9 mouse cellular contexts compared by ENCODE assay signal in genomic region chr3:103172615-103173014, GRCm38 (mm10). TPM values are rescaled to one million over a fixed set of nuclear protein-coding genes. Genes with fewer than 3 reads are reported as not detected.
A peak's percentile ranks its signal among the peaks of the same experiment; 100 is the strongest.
DNase-seq lines count a peak whose midpoint lies in the region; ATAC-seq lines count a peak whose summit lies in the region.
"Had no signal": no experiment of that assay in that cellular context is flagged by ENCODE, and none has a peak within 500 bp of the region (broad histone marks: within the 10 kb centered on the region; RNA-seq: fewer than 3 reads in every experiment).

No protein-coding gene starts in this region.

- WGBS in heart, embryonic 14.5 days, result 61% methylated on average over 5 of the region's 5 CpGs
- WGBS in hindbrain, embryonic 15.5 days, result 62% methylated on average over 5 of the region's 5 CpGs
- 61% methylated on average over 5 of the region's 5 CpGs for WGBS in midbrain, embryonic 13.5 days

- ATAC-seq in heart, embryonic 14.5 days (ENCODE audit: insufficient number of reproducible peaks, insufficient read depth, low FRiP score, low read depth), result no peak
- ATAC-seq in hindbrain, embryonic 15.5 days (ENCODE audit: low FRiP score, low read depth), result no peak
- no peak for ATAC-seq in midbrain, embryonic 13.5 days
- ATAC-seq in activated CD4-positive, CD25-positive, alpha-beta regulatory T cell, adult 4 months, result no peak

- peaks cover 48% of the 10 kb centered on the region for H3K36me3 ChIP-seq in heart, embryonic 14.5 days (ENCODE audit: control insufficient read depth, insufficient read depth, low read length)
- H3K36me3 ChIP-seq in hindbrain, embryonic 15.5 days, result peaks cover 30% of the 10 kb centered on the region
- peaks cover 38% of the 10 kb centered on the region for H3K36me3 ChIP-seq in midbrain, embryonic 13.5 days

- no peak overlapping the region for H3K27ac ChIP-seq in heart, embryonic 14.5 days (replicated peaks in 1 of 2; ENCODE audit: control insufficient read depth in 1 of 2, insufficient read depth in 1 of 2, low read depth in 2 of 2, low read length in 2 of 2)
- no peak overlapping the region for H3K27ac ChIP-seq in hindbrain, embryonic 15.5 days (replicated peaks)
- H3K27ac ChIP-seq in midbrain, embryonic 13.5 days, result no peak overlapping the region

- no peak for DNase-seq in heart, adult 11 months
- DNase-seq in MN1 (ENCODE audit: low spot score), result peak; percentile 25
- no peak for DNase-seq in urinary bladder, postnatal 14 days (ENCODE audit: low spot score)
- DNase-seq in layer of hippocampus, postnatal 36 days, result no peak
- DNase-seq: thymus, postnatal 36 days had no signal

- peak overlapping the region in 1 of 2 experiments; percentile 72; a peak in 2 of 4 replicates for H3K4me3 ChIP-seq in heart, embryonic 14.5 days (ENCODE audit: control insufficient read depth in 1 of 2, insufficient read depth in 1 of 2, low read depth in 1 of 2, low read length in 2 of 2)
- peak overlapping the region; percentile 88 for H3K4me3 ChIP-seq in hindbrain, embryonic 15.5 days
- peak overlapping the region; percentile 91 for H3K4me3 ChIP-seq in midbrain, embryonic 13.5 days (replicated peaks)

- H3K4me2 ChIP-seq in heart, embryonic 14.5 days (ENCODE audit: low read length), result peak overlapping the region; percentile 79
- peak overlapping the region; percentile 71 for H3K4me2 ChIP-seq in hindbrain, embryonic 15.5 days
- H3K4me2 ChIP-seq in midbrain, embryonic 13.5 days (replicated peaks), result peak overlapping the region; percentile 85

- H3K27me3 ChIP-seq in heart, embryonic 14.5 days (ENCODE audit: control insufficient read depth, insufficient read depth, low read length), result no peaks in the 10 kb centered on the region
- no peaks in the 10 kb centered on the region for H3K27me3 ChIP-seq in hindbrain, embryonic 15.5 days
- H3K27me3 ChIP-seq in midbrain, embryonic 13.5 days, result no peaks in the 10 kb centered on the region

- peaks cover 4 to 8% of the 10 kb centered on the region in 2 experiments; a peak in 2 of 4 replicates for H3K4me1 ChIP-seq in heart, embryonic 14.5 days (ENCODE audit: control insufficient read depth in 2 of 2, insufficient read depth in 2 of 2, low read length in 2 of 2)
- H3K4me1 ChIP-seq in hindbrain, embryonic 15.5 days (replicated peaks), result peaks cover 13% of the 10 kb centered on the region
- peaks cover 16% of the 10 kb centered on the region for H3K4me1 ChIP-seq in midbrain, embryonic 13.5 days (replicated peaks)

- no peaks in the 10 kb centered on the region for H3K9me3 ChIP-seq in heart, embryonic 14.5 days (ENCODE audit: control insufficient read depth, low read length)
- no peaks in the 10 kb centered on the region for H3K9me3 ChIP-seq in hindbrain, embryonic 15.5 days
- H3K9me3 ChIP-seq in midbrain, embryonic 13.5 days, result no peaks in the 10 kb centered on the region

- peak overlapping the region; percentile 91 for H3K9ac ChIP-seq in heart, embryonic 14.5 days (ENCODE audit: low read length)
- H3K9ac ChIP-seq in hindbrain, embryonic 15.5 days, result peak overlapping the region; percentile 84
- H3K9ac ChIP-seq in midbrain, embryonic 13.5 days (replicated peaks), result peak overlapping the region; percentile 81

RNA-seq across cellular contexts. Expression of gene Bcas2, which starts 1.2 kb away (rescaled TPM):
- polyA plus RNA-seq in heart, embryonic 14.5 days (2014; fragmentation: Nextera tagmentation; extraction: Ambion mirVana), result 110 and 120 TPM in 2 replicates
- 202 and 203 TPM in 2 replicates for polyA plus RNA-seq in hindbrain, embryonic 15.5 days (2015; fragmentation: Nextera tagmentation; extraction: Ambion mirVana)
- polyA plus RNA-seq in midbrain, embryonic 13.5 days (2015; fragmentation: Nextera tagmentation; extraction: Ambion mirVana), result 247 and 261 TPM in 2 replicates
- polyA plus RNA-seq in activated CD4-positive, CD25-positive, alpha-beta regulatory T cell, adult 4 months (2017; shearing (Covaris generic)), result 100 to 1,000 TPM; 124 to 136 TPM
- 10 to 100 TPM; 69.3 to 70.2 TPM for total RNA-seq in layer of hippocampus, postnatal 36 days (2021)
